Mouse (Mus musculus) forebrain, embryonic 15.5 days (tissue): Measurements from ENCODE around the gene Gm20503. TPM values are rescaled to one million over a fixed set of nuclear protein-coding genes. Genes with fewer than 3 reads are reported as not detected.
A peak's percentile ranks its signal among the peaks of the same experiment; 100 is the strongest.

Experiments used
- ATAC-seq: fragments of 200-750 bp; cut with Nextera tagmentation; replicated peaks from 2 replicates; pipeline ENCODE4 v1.8.0; 2017; ENCODE audit warnings: mild to moderate bottlenecking, moderate TSS enrichment, moderate library complexity
- H3K27ac ChIP-seq: fragments of 300-500 bp; sonication (generic); replicated peaks from 2 replicates; pipeline ENCODE4 v1.5.1; 2015; ENCODE audit warnings: mild to moderate bottlenecking, inconsistent platforms
- H3K27me3 ChIP-seq: fragments of 300-500 bp; sonication (generic); 2 replicates; pipeline ENCODE4 v1.6.1; 2015; ENCODE audit warnings: inconsistent platforms
- H3K36me3 ChIP-seq: fragments of 300-500 bp; sonication (generic); 2 replicates; pipeline ENCODE4 v1.6.1; 2015; ENCODE audit warnings: mild to moderate bottlenecking, inconsistent platforms
- H3K4me1 ChIP-seq: fragments of 300-500 bp; sonication (generic); 2 replicates; pipeline ENCODE4 v1.6.1; 2015; ENCODE audit warnings: inconsistent platforms
- H3K4me2 ChIP-seq: fragments of 300-500 bp; sonication (generic); replicated peaks from 2 replicates; pipeline ENCODE4 v1.6.1; 2015; ENCODE audit warnings: mild to moderate bottlenecking, inconsistent platforms
- H3K4me3 ChIP-seq: fragments of 300-500 bp; sonication (generic); 2 replicates; pipeline ENCODE4 v1.5.1; 2015; ENCODE audit warnings: mild to moderate bottlenecking, inconsistent platforms
- H3K9ac ChIP-seq: fragments of 300-500 bp; sonication (generic); replicated peaks from 2 replicates; pipeline ENCODE4 v1.6.1; 2015; ENCODE audit warnings: mild to moderate bottlenecking, inconsistent platforms
- H3K9me3 ChIP-seq: fragments of 300-500 bp; sonication (generic); 2 replicates; pipeline ENCODE4 v1.6.1; 2016; ENCODE audit warnings: inconsistent platforms
- WGBS: fragments of 180-500 bp; shearing (Covaris S2); methylation state at CpG from one replicate; pipeline ENCODE4 v1.1.7; 2015; ENCODE audit warnings: mixed read lengths; 5-methylcytosine and 5-hydroxymethylcytosine counted together
- polyA plus RNA-seq: library from polyadenylated mRNA; unstranded; fragments of >200 nt; fragmentation: Nextera tagmentation; extraction: Ambion mirVana; gene quantifications from 2 replicates; pipeline ENCODE4 v1.2.1, GENCODE M21; 2015

Gm20503 gene
- polyA plus RNA-seq, 1 experiment from 2014 or later, result 3.6 TPM

GRCm38 (mm10) chr4:59009186-59009585 lies 6.2 kb downstream of the Gm20503 start:
- H3K4me2 ChIP-seq, result no peak overlapping the region
- H3K9ac ChIP-seq, result no peak overlapping the region
- H3K4me3 ChIP-seq, result no peak overlapping the region
- no peak for ATAC-seq
- H3K36me3 ChIP-seq, result no peaks in the 10 kb centered on the region
- H3K27me3 ChIP-seq, result no peaks in the 10 kb centered on the region
- H3K27ac ChIP-seq, result no peak overlapping the region
- peaks cover 8% of the 10 kb centered on the region for H3K4me1 ChIP-seq
- 93% methylated on average over 7 of the region's 7 CpGs for WGBS
- no peaks in the 10 kb centered on the region for H3K9me3 ChIP-seq

- peaks cover 2% of the 10 kb centered on the region; the same call in 1 of the 2 replicates for H3K4me1 ChIP-seq
- no peak for ATAC-seq
- H3K4me2 ChIP-seq, result no peak overlapping the region
- H3K4me3 ChIP-seq, result no peak overlapping the region
- H3K27ac ChIP-seq, result no peak overlapping the region
- no peaks in the 10 kb centered on the region for H3K9me3 ChIP-seq
- no peaks in the 10 kb centered on the region for H3K27me3 ChIP-seq
- no peak overlapping the region for H3K9ac ChIP-seq
- WGBS, result 67% methylated on average over 4 of the region's 4 CpGs
- H3K36me3 ChIP-seq, result no peaks in the 10 kb centered on the region
Observed at GRCm38 (mm10) chr4:59009696-59010095, 6.7 kb downstream of the Gm20503 start.

- H3K4me3 ChIP-seq, result no peak overlapping the region
- no peaks in the 10 kb centered on the region for H3K27me3 ChIP-seq
- no peaks in the 10 kb centered on the region for H3K36me3 ChIP-seq
- H3K9ac ChIP-seq, result no peak overlapping the region
- no peak overlapping the region for H3K4me2 ChIP-seq
- WGBS, result 81% methylated on average over 3 of the region's 3 CpGs
- no peaks in the 10 kb centered on the region for H3K4me1 ChIP-seq
- H3K27ac ChIP-seq, result no peak overlapping the region
- H3K9me3 ChIP-seq, result no peaks in the 10 kb centered on the region
- ATAC-seq, result no peak
Observed at GRCm38 (mm10) chr4:59011446-59011845, 8.4 kb downstream of the Gm20503 start.

GRCm38 (mm10) chr4:59015181-59015580 lies 12.2 kb downstream of the Gm20503 start:
- Histone ChIP-seq H3K4me1 (no peaks in the 10 kb centered on the region), H3K9me3 (no peaks in the 10 kb centered on the region), H3K9ac (no peak overlapping the region), H3K27me3 (no peaks in the 10 kb centered on the region), H3K27ac (no peak overlapping the region), H3K36me3 (no peaks in the 10 kb centered on the region), H3K4me3 (no peak overlapping the region), H3K4me2 (no peak overlapping the region)
- 89% methylated on average over 3 of the region's 3 CpGs for WGBS
- ATAC-seq, result no peak

- no peaks in the 10 kb centered on the region for H3K9me3 ChIP-seq
- H3K4me2 ChIP-seq, result no peak overlapping the region
- WGBS, result 92% methylated on average over 2 of the region's 2 CpGs
- no peak overlapping the region for H3K4me3 ChIP-seq
- no peak overlapping the region for H3K9ac ChIP-seq
- ATAC-seq, result no peak
- no peaks in the 10 kb centered on the region for H3K27me3 ChIP-seq
- peaks cover 9% of the 10 kb centered on the region for H3K36me3 ChIP-seq
- H3K27ac ChIP-seq, result no peak overlapping the region
- H3K4me1 ChIP-seq, result no peaks in the 10 kb centered on the region
Observed at GRCm38 (mm10) chr4:59016922-59017321, 13.9 kb downstream of the Gm20503 start.

GRCm38 (mm10) chr4:59034325-59034917 lies 31.4 kb downstream of the Gm20503 start:
- 68% methylated on average over 10 of the region's 10 CpGs for WGBS
- peak overlapping the region; percentile 94 for H3K9ac ChIP-seq
- peak overlapping the region; percentile 55 for H3K4me2 ChIP-seq
- H3K27ac ChIP-seq, result peak overlapping the region; percentile 95
- H3K4me3 ChIP-seq, result peak overlapping the region; percentile 89
- H3K4me1 ChIP-seq, result peaks cover 18% of the 10 kb centered on the region
- H3K27me3 ChIP-seq, result no peaks in the 10 kb centered on the region
- H3K9me3 ChIP-seq, result no peaks in the 10 kb centered on the region
- peak; percentile 31; the same call in 1 of the 2 replicates for ATAC-seq
- H3K36me3 ChIP-seq, result no peaks in the 10 kb centered on the region

- H3K36me3 ChIP-seq, result peaks cover 6% of the 10 kb centered on the region
- peaks cover 18% of the 10 kb centered on the region for H3K4me1 ChIP-seq
- no peaks in the 10 kb centered on the region for H3K9me3 ChIP-seq
- H3K27me3 ChIP-seq, result no peaks in the 10 kb centered on the region
- peak within 1 kb of the TSS; percentile 94 for H3K9ac ChIP-seq
- peak within 1 kb of the TSS; percentile 95 for H3K27ac ChIP-seq
- WGBS, result 9% methylated on average over 76 of the region's 76 CpGs
- peak within 1 kb of the TSS; percentile 55 for H3K4me2 ChIP-seq
- peak within 1 kb of the TSS; percentile 89 for H3K4me3 ChIP-seq
- peak; percentile 91 for ATAC-seq
Observed at GRCm38 (mm10) chr4:59034918-59035785, 32.1 kb downstream of the Gm20503 start, which contains the start of gene Gng10. TSS of gene Gng10 (plus strand) at chr4:59035088.

- ATAC-seq, result peak; percentile 44
- H3K36me3 ChIP-seq, result peaks cover 13% of the 10 kb centered on the region
- peak overlapping the region; percentile 55 for H3K4me2 ChIP-seq
- no peaks in the 10 kb centered on the region for H3K9me3 ChIP-seq
- peak overlapping the region; percentile 95 for H3K27ac ChIP-seq
- peak overlapping the region; percentile 94 for H3K9ac ChIP-seq
- peak overlapping the region; percentile 89 for H3K4me3 ChIP-seq
- H3K27me3 ChIP-seq, result no peaks in the 10 kb centered on the region
- peaks cover 18% of the 10 kb centered on the region for H3K4me1 ChIP-seq
- 55% methylated on average over 18 of the region's 18 CpGs for WGBS
Observed at GRCm38 (mm10) chr4:59035786-59036350, 32.9 kb downstream of the Gm20503 start.

- no peak for ATAC-seq
- peak overlapping the region; percentile 4; the same call in 1 of the 2 replicates for H3K4me3 ChIP-seq
- H3K36me3 ChIP-seq, result peaks cover 15% of the 10 kb centered on the region
- no peak overlapping the region for H3K27ac ChIP-seq
- no peaks in the 10 kb centered on the region for H3K9me3 ChIP-seq
- H3K27me3 ChIP-seq, result no peaks in the 10 kb centered on the region
- 52% methylated on average over 13 of the region's 13 CpGs for WGBS
- H3K4me2 ChIP-seq, result peak overlapping the region; percentile 55
- H3K4me1 ChIP-seq, result peaks cover 18% of the 10 kb centered on the region
- no peak overlapping the region for H3K9ac ChIP-seq
Observed at GRCm38 (mm10) chr4:59036490-59037127, 33.6 kb downstream of the Gm20503 start.

- 86% methylated on average over 3 of the region's 3 CpGs for WGBS
- no peaks in the 10 kb centered on the region for H3K9me3 ChIP-seq
- no peak overlapping the region for H3K9ac ChIP-seq
- H3K27ac ChIP-seq, result no peak overlapping the region
- peaks cover 15% of the 10 kb centered on the region for H3K36me3 ChIP-seq
- ATAC-seq, result no peak
- H3K4me1 ChIP-seq, result peaks cover 18% of the 10 kb centered on the region
- no peak overlapping the region for H3K4me2 ChIP-seq
- H3K4me3 ChIP-seq, result no peak overlapping the region
- H3K27me3 ChIP-seq, result no peaks in the 10 kb centered on the region
Observed at GRCm38 (mm10) chr4:59037525-59037924, 34.5 kb downstream of the Gm20503 start.

- Histone ChIP-seq H3K4me3 (no peak overlapping the region), H3K4me1 (peaks cover 11% of the 10 kb centered on the region), H3K27ac (no peak overlapping the region), H3K9ac (no peak overlapping the region), H3K9me3 (no peaks in the 10 kb centered on the region), H3K36me3 (peaks cover 19% of the 10 kb centered on the region), H3K4me2 (no peak overlapping the region), H3K27me3 (no peaks in the 10 kb centered on the region)
- 92% methylated on average over 11 of the region's 11 CpGs for WGBS
- ATAC-seq, result no peak
Observed at GRCm38 (mm10) chr4:59040397-59041287, 37.6 kb downstream of the Gm20503 start.
